Mouse (Mus musculus) midbrain, postnatal 0 days (tissue): ENCODE results near the gene Dusp12. TPM values are rescaled to one million over a fixed set of nuclear protein-coding genes. Genes with fewer than 3 reads are reported as not detected.
A peak's percentile ranks its signal among the peaks of the same experiment; 100 is the strongest.

Experiments used
- ATAC-seq: fragments of 200-750 bp; cut with Nextera tagmentation; 2 replicates; pipeline ENCODE4 v1.8.0; 2017; ENCODE audit warnings: moderate number of reproducible peaks, mild to moderate bottlenecking, moderate TSS enrichment, moderate library complexity; ENCODE audit not compliant: low FRiP score
- DNase-seq: peaks from one replicate; pipeline ENCODE4 v3.0.0-alpha.2; 2015; ENCODE audit warnings: low spot score
- H3K27ac ChIP-seq: fragments of 300-500 bp; sonication (generic); 2 replicates; pipeline ENCODE4 v1.5.1; 2014; ENCODE audit warnings: low read depth, mild to moderate bottlenecking, low read length, mixed read lengths
- H3K27me3 ChIP-seq: fragments of 300-500 bp; sonication (generic); 2 replicates; pipeline ENCODE4 v1.6.1; 2014; ENCODE audit warnings: low read length, control low read depth, mixed read lengths; ENCODE audit not compliant: insufficient read depth
- H3K36me3 ChIP-seq: fragments of 300-500 bp; sonication (generic); 2 replicates; pipeline ENCODE4 v1.6.1; 2014; ENCODE audit warnings: low read length, control low read depth, mixed read lengths; ENCODE audit not compliant: insufficient read depth
- H3K4me1 ChIP-seq: fragments of 300-500 bp; sonication (generic); 2 replicates; pipeline ENCODE4 v1.6.1; 2014; ENCODE audit warnings: mild to moderate bottlenecking, control low read depth, antibody characterized with exemption, low read length, mixed read lengths; ENCODE audit not compliant: insufficient read depth
- H3K4me2 ChIP-seq: fragments of 300-500 bp; sonication (generic); 2 replicates; pipeline ENCODE4 v1.6.1; 2014; ENCODE audit warnings: low read depth, mild to moderate bottlenecking, low read length, mixed read lengths; ENCODE audit not compliant: poor library complexity, severe bottlenecking
- H3K4me3 ChIP-seq: fragments of 300-500 bp; sonication (generic); 2 replicates; pipeline ENCODE4 v1.5.1; 2014; ENCODE audit warnings: low read depth, mild to moderate bottlenecking, low read length, moderate library complexity
- H3K9ac ChIP-seq: fragments of 300-500 bp; sonication (generic); replicated peaks from 2 replicates; pipeline ENCODE4 v1.6.1; 2014; ENCODE audit warnings: mild to moderate bottlenecking, low read length, moderate library complexity, mixed read lengths; ENCODE audit not compliant: poor library complexity, severe bottlenecking
- H3K9me3 ChIP-seq: fragments of 300-500 bp; sonication (generic); 2 replicates; pipeline ENCODE4 v1.6.1; 2016; ENCODE audit warnings: low read length, control low read depth
- CTCF ChIP-seq: IDR thresholded peaks from 2 replicates; pipeline ENCODE4 v1.5.1; 2016; ENCODE audit warnings: antibody characterized with exemption, mild to moderate bottlenecking
- WGBS: fragments of 180-500 bp; shearing (Covaris S2); extraction: QIAGEN DNeasy Blood & Tissue Kit; methylation state at CpG from one replicate; pipeline ENCODE4 v1.1.7; 2014; 5-methylcytosine and 5-hydroxymethylcytosine counted together
- polyA plus RNA-seq: library from polyadenylated mRNA; unstranded; fragments of >200 nt; fragmentation: Nextera tagmentation; extraction: Ambion mirVana; gene quantifications from 2 replicates; pipeline ENCODE4 v1.2.1, GENCODE M21; 2015
- total RNA-seq: library from RNA; depleted of rRNA; stranded (reverse); fragments of >200 nt; gene quantifications from 2 replicates; pipeline ENCODE4 v1.2.3, GENCODE M21; 2014; rRNA removed

Dusp12 gene
- total RNA-seq: 43.3 and 44.1 TPM in 2 replicates
- polyA plus RNA-seq: 38.0 and 39.6 TPM in 2 replicates

DNA sequence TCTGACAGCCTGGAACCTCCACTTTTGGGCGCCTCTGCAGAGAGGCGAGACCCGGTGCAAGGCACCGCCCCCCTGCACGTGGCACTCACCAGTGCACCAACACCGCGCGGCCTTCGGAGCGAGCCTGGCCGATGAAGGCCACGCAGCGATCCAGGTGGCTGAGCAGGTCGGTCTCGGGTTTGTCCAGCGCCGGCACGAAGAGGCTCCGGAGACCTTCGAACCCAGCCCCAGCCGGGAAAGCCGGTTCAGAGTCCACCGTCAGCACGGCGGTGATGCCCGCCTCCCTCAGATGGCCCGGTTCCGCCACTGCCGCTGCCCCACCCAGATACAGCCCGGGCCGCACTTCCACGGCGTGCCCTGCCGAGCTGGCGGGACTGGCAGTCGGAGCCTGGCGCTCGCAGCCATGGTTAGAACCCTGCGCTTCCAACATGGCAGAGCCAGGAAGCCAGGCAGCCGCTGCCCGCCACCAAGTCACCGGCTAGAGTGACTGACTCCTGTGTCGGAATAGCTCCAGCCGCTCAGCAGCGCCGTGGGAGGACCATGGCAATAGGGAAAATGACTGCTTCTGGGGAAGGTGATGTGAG, at the start of gene Dusp12, which contains the start of gene Gm26620:
TSS of gene Dusp12 (minus strand) at position 563 of the 584 bp plus-strand sequence.
TSS of gene Gm26620 (plus strand) at position 88 of the 584 bp plus-strand sequence.
- H3K27me3 ChIP-seq: no peaks in the 10 kb centered on the region
- ATAC-seq: peak; percentile 93
- TF ChIP-seq CTCF: peak; percentile 84
- no peaks in the 10 kb centered on the region for H3K4me1 ChIP-seq
- under 1% methylated on average over 45 of the region's 46 CpGs for WGBS
- peak within 1 kb of the TSS; percentile 86 for H3K27ac ChIP-seq
- H3K36me3 ChIP-seq: peaks cover 4% of the 10 kb centered on the region
- H3K9me3 ChIP-seq: no peaks in the 10 kb centered on the region
- H3K4me2 ChIP-seq: peak within 1 kb of the TSS; percentile 59
- peak within 1 kb of the TSS; percentile 84 for H3K9ac ChIP-seq
- H3K4me3 ChIP-seq: peak within 1 kb of the TSS; percentile 94
- peak; percentile 97 for DNase-seq

DNA sequence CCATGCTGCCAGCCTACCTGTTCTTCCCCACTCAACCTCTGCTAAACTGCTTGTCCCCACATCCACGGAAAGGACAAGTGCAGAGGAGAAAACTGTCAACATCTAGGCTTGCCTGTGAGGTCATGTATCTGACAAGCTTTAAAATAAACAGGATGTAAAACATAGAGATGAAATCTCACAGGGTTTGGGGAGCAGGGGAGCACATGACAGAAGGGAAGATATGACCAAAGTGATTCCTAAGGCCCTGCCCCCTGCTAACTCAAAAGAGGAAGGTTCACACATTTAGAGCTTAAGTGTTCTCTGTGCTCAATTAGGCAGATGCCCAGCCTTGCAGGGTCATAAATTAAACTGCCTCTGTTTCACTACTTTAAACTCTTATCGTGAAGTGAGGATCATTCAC, 49.0 kb upstream of the Dusp12 start:
- no peak for TF ChIP-seq CTCF
- Histone ChIP-seq H3K4me3 (no peak overlapping the region), H3K36me3 (no peaks in the 10 kb centered on the region), H3K27ac (no peak overlapping the region), H3K9me3 (no peaks in the 10 kb centered on the region), H3K9ac (no peak overlapping the region), H3K27me3 (no peaks in the 10 kb centered on the region), H3K4me2 (no peak overlapping the region), H3K4me1 (no peaks in the 10 kb centered on the region)
- DNase-seq (no peak), ATAC-seq (no peak)
- 88% methylated on average over 2 of the region's 2 CpGs for WGBS

- 84% methylated on average over 1 of the region's 1 CpGs for WGBS
- Histone ChIP-seq H3K9ac (no peak overlapping the region), H3K9me3 (no peaks in the 10 kb centered on the region), H3K4me2 (no peak overlapping the region), H3K36me3 (no peaks in the 10 kb centered on the region), H3K27ac (no peak overlapping the region), H3K4me3 (no peak overlapping the region), H3K4me1 (no peaks in the 10 kb centered on the region), H3K27me3 (no peaks in the 10 kb centered on the region)
- ATAC-seq: no peak
- TF ChIP-seq CTCF: no peak
- no peak for DNase-seq
These were observed 48.6 kb upstream of the Dusp12 start for GRCm38 (mm10) chr1:170933940-170934339.

- 76% methylated on average over 6 of the region's 6 CpGs for WGBS
- Histone ChIP-seq H3K27ac (no peak overlapping the region), H3K4me2 (no peak overlapping the region), H3K36me3 (no peaks in the 10 kb centered on the region), H3K9ac (no peak overlapping the region), H3K4me1 (no peaks in the 10 kb centered on the region), H3K9me3 (no peaks in the 10 kb centered on the region), H3K27me3 (no peaks in the 10 kb centered on the region), H3K4me3 (no peak overlapping the region)
- no peak for ATAC-seq
- no peak for DNase-seq
- no peak for TF ChIP-seq CTCF
These were observed 48.1 kb upstream of the Dusp12 start for GRCm38 (mm10) chr1:170933386-170933920.

- no peak for TF ChIP-seq CTCF
- H3K4me3 ChIP-seq: no peak overlapping the region
- WGBS: 80% methylated on average over 3 of the region's 3 CpGs
These were observed 46.7 kb upstream of the Dusp12 start for GRCm38 (mm10) chr1:170932043-170932442.

DNA sequence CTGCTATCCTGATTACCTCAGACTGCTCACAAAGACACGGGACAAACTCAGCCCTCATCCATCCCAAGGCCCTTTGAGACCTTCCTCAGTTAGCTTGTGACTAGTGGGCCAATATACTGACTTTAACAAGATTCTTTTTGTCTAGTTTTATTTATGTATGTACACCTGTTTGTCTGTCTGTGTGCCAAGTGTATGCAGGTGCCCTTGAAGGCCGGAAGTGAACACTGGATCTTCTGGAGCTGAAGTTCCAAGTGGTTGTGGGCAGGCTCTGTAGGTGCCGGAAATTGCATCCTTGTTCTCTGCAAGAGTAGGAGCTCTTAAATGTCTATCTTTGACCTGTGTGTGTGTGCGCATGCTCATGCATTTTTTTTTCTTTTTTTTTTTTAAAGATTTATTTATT, 43.9 kb upstream of the Dusp12 start:
- no peak overlapping the region for H3K4me2 ChIP-seq
- H3K4me3 ChIP-seq: no peak overlapping the region
- WGBS: 75% methylated on average over 4 of the region's 4 CpGs
- no peak for DNase-seq
- H3K36me3 ChIP-seq: no peaks in the 10 kb centered on the region
- H3K9me3 ChIP-seq: no peaks in the 10 kb centered on the region
- no peaks in the 10 kb centered on the region for H3K4me1 ChIP-seq
- ATAC-seq: no peak
- no peak overlapping the region for H3K27ac ChIP-seq
- no peak overlapping the region for H3K9ac ChIP-seq
- TF ChIP-seq CTCF: no peak
- H3K27me3 ChIP-seq: no peaks in the 10 kb centered on the region

More at GRCm38 (mm10) chr1:170932043-170932442, 46.7 kb upstream of the Dusp12 start:
- Histone ChIP-seq H3K27me3 (no peaks in the 10 kb centered on the region), H3K36me3 (no peaks in the 10 kb centered on the region), H3K9ac (no peak overlapping the region), H3K4me2 (no peak overlapping the region), H3K9me3 (no peaks in the 10 kb centered on the region), H3K4me1 (no peaks in the 10 kb centered on the region), H3K27ac (no peak overlapping the region)
- DNase-seq: no peak
- no peak for ATAC-seq
